In genomic region chr6:95058017-95058416, GRCm38 (mm10) we compare ENCODE assay signal across 9 mouse cellular contexts. TPM values are rescaled to one million over a fixed set of nuclear protein-coding genes. Genes with fewer than 3 reads are reported as not detected.
A peak's percentile ranks its signal among the peaks of the same experiment; 100 is the strongest.
DNase-seq lines count a peak whose midpoint lies in the region; ATAC-seq lines count a peak whose summit lies in the region.
"Had no signal": no experiment of that assay in that cellular context is flagged by ENCODE, and none has a peak within 500 bp of the region (broad histone marks: within the 10 kb centered on the region; RNA-seq: fewer than 3 reads in every experiment).

No protein-coding gene starts in this region.

- no peaks in the 10 kb centered on the region for H3K9me3 ChIP-seq in hindbrain, embryonic 13.5 days
- no peaks in the 10 kb centered on the region for H3K9me3 ChIP-seq in hindbrain, embryonic 12.5 days (replicated peaks)
- H3K9me3 ChIP-seq: limb, embryonic 12.5 days had no signal

- peak; percentile 8 for DNase-seq in thymus, postnatal 14 days
- DNase-seq in thymus, adult 18-20 months, result no peak
- DNase-seq in forelimb bud, embryonic 11.5 days (ENCODE audit: low read depth, low spot score), result peak; percentile 58
- DNase-seq in retina, adult 2 months (ENCODE audit: low read depth, low spot score), result peak; percentile 20
- no peak for DNase-seq in spleen, postnatal 10 days (ENCODE audit: low spot score in 2 of 2)
- no peak for DNase-seq in kidney, adult 11 months

- H3K27me3 ChIP-seq in hindbrain, embryonic 13.5 days, result no peaks in the 10 kb centered on the region
- no peaks in the 10 kb centered on the region for H3K27me3 ChIP-seq in hindbrain, embryonic 12.5 days
- H3K27me3 ChIP-seq: limb, embryonic 12.5 days had no signal

- 54% methylated on average over 4 of the region's 4 CpGs for WGBS in hindbrain, embryonic 13.5 days
- WGBS in hindbrain, embryonic 12.5 days, result 49% methylated on average over 4 of the region's 4 CpGs

- no peak overlapping the region for H3K4me2 ChIP-seq in hindbrain, embryonic 13.5 days
- no peak overlapping the region for H3K4me2 ChIP-seq in hindbrain, embryonic 12.5 days (replicated peaks)
- H3K4me2 ChIP-seq: limb, embryonic 12.5 days had no signal

- H3K4me3 ChIP-seq in hindbrain, embryonic 13.5 days, result no peak overlapping the region
- H3K4me3 ChIP-seq in hindbrain, embryonic 12.5 days, result no peak overlapping the region
- H3K4me3 ChIP-seq: limb, embryonic 12.5 days had no signal

- no peak overlapping the region for H3K9ac ChIP-seq in hindbrain, embryonic 13.5 days
- H3K9ac ChIP-seq in hindbrain, embryonic 12.5 days, result no peak overlapping the region
- H3K9ac ChIP-seq: limb, embryonic 12.5 days had no signal

- no peak overlapping the region for H3K27ac ChIP-seq in hindbrain, embryonic 13.5 days
- no peak overlapping the region for H3K27ac ChIP-seq in hindbrain, embryonic 12.5 days
- H3K27ac ChIP-seq: limb, embryonic 12.5 days had no signal

- H3K36me3 ChIP-seq in hindbrain, embryonic 13.5 days, result no peaks in the 10 kb centered on the region
- H3K36me3 ChIP-seq in hindbrain, embryonic 12.5 days, result no peaks in the 10 kb centered on the region
- H3K36me3 ChIP-seq: limb, embryonic 12.5 days had no signal

- H3K4me1 ChIP-seq in hindbrain, embryonic 13.5 days (replicated peaks), result no peaks in the 10 kb centered on the region
- no peaks in the 10 kb centered on the region for H3K4me1 ChIP-seq in hindbrain, embryonic 12.5 days
- H3K4me1 ChIP-seq: limb, embryonic 12.5 days had no signal

- ATAC-seq in hindbrain, embryonic 13.5 days (ENCODE audit: low FRiP score), result peak; percentile 43; the same call in 1 of the 2 replicates
- ATAC-seq in hindbrain, embryonic 12.5 days (ENCODE audit: low FRiP score), result no peak

RNA-seq across cellular contexts. Expression of gene Kbtbd8, which starts 59.0 kb away (rescaled TPM):
- 4.3 and 4.4 TPM in 2 replicates for polyA plus RNA-seq in hindbrain, embryonic 13.5 days (2015; fragmentation: Nextera tagmentation; extraction: Ambion mirVana)
- 6.2 TPM in 2 replicates for polyA plus RNA-seq in hindbrain, embryonic 12.5 days (2016; fragmentation: Nextera tagmentation; extraction: Ambion mirVana)

Comparison
In these comparisons a context has a peak if more than half of its experiments do, and no peak if none do; other contexts are left out.
1. DNase-seq: peak in thymus, postnatal 14 days (single experiment), forelimb bud, embryonic 11.5 days (single experiment) and retina, adult 2 months (single experiment); none in thymus, adult 18-20 months (0 of 2), spleen, postnatal 10 days (0 of 2) and kidney, adult 11 months (single experiment).